Mouse (Mus musculus): ENCODE measurements at regions not wholly inside any gene's neighbourhood (a gene's known extent, or its start where the extent isn't known, plus 50 kb on each side); places are given as distances from the start of the nearest gene placed in this dataset.

DNA sequence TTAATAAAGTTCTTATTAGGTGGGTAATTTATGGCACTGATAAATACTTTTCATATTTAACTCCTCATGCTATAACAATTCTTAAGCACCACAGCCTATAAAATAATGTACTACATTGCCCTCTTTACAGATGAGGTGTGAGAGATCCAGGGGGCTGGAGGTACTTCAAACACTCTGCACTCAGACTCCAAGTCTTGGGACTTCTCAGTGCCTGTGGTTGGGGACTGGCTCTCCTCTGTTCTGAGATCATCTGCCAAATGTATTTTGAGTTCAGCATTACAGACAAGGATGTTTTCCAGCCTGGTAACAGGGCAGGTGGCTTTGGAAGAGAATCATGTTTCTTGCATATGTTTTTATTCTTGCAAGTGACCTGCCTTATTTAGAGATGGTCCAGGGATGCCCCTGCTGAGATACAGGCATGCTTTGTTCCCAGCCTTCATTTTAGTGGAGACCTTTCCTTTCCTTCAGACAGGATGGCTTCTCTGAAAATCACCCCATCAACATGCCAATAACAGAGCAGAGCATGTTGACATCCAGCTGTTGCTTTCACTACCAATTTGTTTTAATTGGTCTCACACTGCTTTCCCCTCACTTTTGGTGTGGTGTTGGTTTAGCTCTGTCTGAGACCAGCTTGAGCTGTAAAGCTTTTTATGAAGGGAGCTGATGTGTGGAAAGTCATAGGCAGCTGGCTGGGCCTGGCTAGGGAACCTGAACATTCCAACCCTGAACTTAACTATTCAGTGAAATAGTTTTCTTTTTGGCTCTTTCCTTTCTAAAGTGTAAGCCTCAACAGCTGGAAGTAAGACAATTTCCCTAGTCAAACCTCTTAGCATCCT lies 585.1 kb upstream of the Fam98a start:
- no peak for TF ChIP-seq ZC3H11A (IDR thresholded peaks at IDR 0.05; ENCODE audit: borderline replicate concordance, low read depth, low read length)
- TF ChIP-seq MAFK (IDR thresholded peaks at IDR 0.05; ENCODE audit: insufficient read depth, low read depth, low read length) = no peak
- TF ChIP-seq ZNF384 (IDR thresholded peaks at IDR 0.05; ENCODE audit: low read depth, low read length) = no peak
